Mouse (Mus musculus) left cerebral cortex, adult 9 months (tissue): Measurements from ENCODE around the gene Pop5.

Experiments used
- DNase-seq, 2 experiments: peaks; one replicate each; pipeline ENCODE4 v3.0.0; 2022; ENCODE audit warnings: low spot score in 2 of 2

The Pop5 gene

DNA sequence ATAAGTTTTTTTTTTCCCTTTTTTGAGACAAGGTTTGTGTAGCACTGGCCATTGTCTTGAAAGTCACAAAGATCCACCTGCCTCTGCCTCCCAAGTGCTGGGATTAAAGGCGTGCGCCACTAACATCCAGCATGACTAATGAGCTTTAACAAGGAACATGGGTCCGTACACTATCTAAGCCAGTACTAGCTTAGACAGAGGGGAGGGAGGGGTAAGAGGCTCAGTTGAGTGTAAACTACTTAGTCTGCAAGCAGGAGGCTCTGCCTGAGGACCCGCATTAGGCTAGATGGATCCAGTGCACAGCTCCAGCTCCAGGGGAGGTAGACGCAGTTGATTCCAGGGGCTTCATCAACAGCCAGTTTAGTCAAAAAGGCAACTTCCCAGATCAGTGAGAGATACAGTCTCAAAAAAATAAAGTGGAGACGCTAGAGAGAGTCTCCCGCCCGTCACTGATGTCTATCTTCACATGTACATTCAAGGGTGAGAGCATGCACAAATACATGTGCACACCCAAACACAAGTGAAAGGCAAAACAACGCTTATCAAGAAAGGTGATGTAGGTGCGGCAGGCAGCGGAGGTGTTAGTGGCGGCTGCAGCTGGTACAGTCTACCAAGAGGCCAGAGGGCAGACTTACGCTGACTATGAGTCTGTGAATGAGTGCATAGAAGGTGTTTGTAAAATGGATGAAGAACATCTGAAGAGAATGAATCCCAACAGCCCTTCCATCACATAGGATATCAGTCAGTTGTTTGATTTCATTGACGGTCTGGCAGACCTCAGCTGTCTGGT, 27.1 kb downstream of the Pop5 start:
- DNase-seq = no peak

GRCm38 (mm10) chr5:115266340-115266739, 30.7 kb downstream of the Pop5 start:
- DNase-seq = no peak

GRCm38 (mm10) chr5:115266787-115267468, 31.3 kb downstream of the Pop5 start:
- no peak for DNase-seq

GRCm38 (mm10) chr5:115267469-115268045, 31.9 kb downstream of the Pop5 start:
- no peak for DNase-seq

DNA sequence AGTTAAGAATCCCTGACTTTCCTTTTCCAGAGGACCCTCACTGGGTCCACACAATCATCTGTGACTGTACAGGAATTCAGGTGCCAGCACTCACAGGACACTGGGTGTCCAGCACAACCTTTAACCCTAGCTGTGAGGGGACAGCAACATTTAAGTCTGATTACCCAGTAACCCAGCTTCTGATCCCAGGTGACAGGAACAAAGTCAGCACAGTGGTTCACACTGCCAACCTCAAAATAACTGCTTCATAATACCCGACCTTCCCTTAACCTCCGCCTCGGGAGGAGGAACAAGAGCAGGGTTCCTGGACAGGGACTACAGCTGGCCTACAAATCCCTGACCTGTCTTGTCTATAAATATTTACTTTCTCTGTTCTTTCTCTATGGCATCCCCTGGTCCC, 32.6 kb downstream of the Pop5 start:
- no peak for DNase-seq

DNA sequence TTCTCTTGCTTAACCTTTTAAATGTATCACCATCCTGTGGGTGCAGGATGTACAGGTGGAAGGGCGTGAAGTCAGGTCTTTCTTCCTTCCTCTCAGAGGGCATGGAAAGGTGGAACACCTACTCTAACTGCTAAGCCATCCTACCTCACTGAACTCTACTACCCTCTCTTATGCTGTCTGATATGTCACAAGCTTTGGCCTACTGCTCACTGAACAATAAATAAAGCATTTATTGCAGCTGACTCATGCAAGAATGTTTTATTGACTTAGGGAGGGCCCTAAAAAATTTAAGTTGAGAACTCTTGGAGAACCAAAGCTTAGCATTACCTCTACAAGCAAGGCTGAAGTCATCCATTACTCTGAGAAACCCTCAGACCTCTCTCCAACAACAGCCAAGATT, 34.3 kb downstream of the Pop5 start:
- DNase-seq = no peak

GRCm38 (mm10) chr5:115271931-115272811, 36.5 kb downstream of the Pop5 start:
- peak in 1 of 2 experiments; percentile 37 for DNase-seq

DNA sequence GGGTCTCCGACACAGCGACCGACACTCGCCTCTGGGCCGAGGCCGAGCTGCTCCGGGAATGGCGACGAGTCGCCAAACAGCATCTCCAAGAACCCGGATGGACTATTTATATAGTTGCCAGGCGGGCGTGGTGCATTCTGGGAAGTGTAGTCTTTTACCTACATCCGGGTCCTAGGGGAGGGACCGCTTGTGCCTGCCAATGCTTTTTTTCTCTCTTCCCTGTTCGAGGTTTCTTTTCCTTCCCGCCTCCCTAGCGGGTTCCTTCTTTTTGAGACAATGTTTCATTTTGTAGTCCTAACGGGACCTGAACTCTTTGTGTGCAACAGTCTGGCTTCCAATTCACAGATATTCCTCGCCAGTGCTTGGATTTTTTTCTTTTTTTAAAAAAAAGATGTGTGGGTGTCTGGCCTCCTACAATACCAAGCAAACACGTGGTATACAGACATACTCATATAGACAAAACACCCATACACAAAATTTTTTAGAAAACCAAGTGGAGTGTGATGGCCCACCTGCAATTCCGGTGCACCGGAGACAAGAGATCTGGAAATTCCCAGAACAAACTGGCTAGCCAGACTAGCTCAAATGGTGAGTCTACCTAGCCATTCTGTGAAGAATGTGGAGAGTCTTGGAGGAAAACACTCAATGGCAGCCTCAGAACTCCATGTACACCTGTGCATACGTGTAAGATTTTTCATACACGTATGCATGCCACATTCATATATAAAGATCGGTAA, 37.3 kb downstream of the Pop5 start, which contains the start of gene Rnf10:
Rnf10 (minus strand) TSS at position 87 of the 737 bp plus-strand sequence.
- peak; percentile 93 to 99 for DNase-seq

DNA sequence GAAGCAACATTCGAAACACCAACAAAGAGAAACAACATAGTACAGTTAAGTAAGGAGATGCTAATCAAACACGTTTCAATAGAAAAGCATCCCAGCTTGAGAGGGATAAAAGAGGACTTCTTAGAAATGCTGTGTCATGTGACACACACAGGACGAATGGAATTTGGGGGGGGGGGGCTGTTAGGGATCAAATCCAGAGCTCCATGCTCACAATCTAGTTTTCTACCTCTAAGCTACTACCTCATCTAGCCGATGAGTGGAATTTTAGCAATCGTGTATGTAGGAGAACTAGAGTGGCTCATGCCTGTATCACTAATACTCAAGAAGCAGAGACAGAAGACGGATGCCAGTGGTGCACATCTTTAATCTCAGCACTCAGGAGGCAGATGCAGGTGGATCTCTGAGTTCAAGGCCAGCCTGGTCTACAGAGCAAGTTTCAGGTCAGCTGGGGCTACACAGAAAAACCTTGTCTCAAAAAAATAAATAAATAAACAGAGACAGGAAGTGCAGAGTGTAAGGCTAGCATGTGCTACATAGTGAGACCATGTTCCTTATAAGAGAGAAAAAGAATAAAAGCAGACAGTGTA, 38.0 kb downstream of the Pop5 start:
- no peak for DNase-seq

DNA sequence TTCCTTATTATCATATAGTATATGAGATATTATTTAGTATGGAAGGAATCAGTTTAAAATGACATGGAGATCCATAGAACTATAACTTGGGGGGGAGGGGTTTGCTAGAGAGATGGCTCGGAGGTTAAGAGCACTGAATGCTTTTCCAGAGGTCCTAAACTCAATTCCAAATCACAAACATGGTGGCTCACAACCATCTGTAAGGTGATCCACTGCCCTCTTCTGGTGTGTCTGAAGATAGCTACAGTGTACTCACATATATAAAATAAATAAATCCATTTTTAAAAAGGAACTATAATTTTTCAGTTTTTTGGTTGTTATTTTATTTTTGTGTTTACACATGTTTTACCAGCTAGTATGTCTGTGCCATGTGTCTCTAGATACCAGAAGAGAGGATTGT, 38.7 kb downstream of the Pop5 start:
- DNase-seq = no peak

- no peak for DNase-seq
Observed at GRCm38 (mm10) chr5:115274771-115275170, 39.1 kb downstream of the Pop5 start.

GRCm38 (mm10) chr5:115275998-115276397, 40.4 kb downstream of the Pop5 start:
- DNase-seq = no peak

GRCm38 (mm10) chr5:115278053-115278452, 42.4 kb downstream of the Pop5 start:
- no peak for DNase-seq

GRCm38 (mm10) chr5:115278785-115279184, 43.1 kb downstream of the Pop5 start:
- no peak for DNase-seq

DNA sequence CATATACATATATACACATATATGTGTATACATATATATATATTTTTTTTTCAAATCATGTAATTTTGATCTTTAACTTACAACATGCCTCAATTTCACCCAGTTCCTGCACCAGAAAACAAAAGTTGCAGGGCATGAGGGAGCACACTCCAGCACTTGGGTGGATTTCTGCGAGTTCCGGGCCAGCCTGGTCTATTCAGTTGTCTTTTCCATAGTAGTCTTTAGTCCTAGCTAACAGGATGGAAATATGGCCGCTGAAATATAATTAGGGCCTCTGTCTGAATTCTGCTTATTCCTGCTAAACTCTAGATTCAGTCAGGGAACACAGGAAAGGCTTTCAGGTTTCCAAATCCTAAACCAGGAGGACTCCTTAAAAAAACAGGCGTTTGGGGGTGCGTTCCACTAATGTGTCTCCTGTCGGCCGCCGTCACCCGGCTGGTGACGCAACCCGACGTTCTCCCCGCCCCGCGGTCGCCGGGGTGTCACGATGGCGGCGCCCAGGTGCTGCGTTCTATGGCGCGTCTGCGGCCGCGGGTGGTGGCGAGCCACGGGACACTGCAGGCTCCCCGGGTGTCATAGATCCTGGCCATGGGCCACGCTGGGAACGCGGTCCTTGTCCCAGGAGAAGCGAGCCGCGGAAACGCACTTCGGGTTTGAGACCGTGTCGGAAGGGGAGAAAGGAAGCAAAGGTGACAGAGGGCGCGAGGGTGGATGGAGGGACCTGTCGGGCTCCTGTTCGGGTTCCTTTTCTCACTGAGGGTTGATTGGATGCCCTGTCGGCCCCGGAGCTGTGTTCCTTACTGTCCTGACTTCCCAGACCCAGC, 43.8 kb downstream of the Pop5 start, which contains the start of gene Coq5:
Coq5 (plus strand) TSS at position 441 of the 824 bp plus-strand sequence.
- peak; percentile 52 to 87 for DNase-seq

- no peak for DNase-seq
Observed at GRCm38 (mm10) chr5:115280050-115280687, 44.5 kb downstream of the Pop5 start.

GRCm38 (mm10) chr5:115284735-115285134, 49.1 kb downstream of the Pop5 start:
- no peak for DNase-seq

DNA sequence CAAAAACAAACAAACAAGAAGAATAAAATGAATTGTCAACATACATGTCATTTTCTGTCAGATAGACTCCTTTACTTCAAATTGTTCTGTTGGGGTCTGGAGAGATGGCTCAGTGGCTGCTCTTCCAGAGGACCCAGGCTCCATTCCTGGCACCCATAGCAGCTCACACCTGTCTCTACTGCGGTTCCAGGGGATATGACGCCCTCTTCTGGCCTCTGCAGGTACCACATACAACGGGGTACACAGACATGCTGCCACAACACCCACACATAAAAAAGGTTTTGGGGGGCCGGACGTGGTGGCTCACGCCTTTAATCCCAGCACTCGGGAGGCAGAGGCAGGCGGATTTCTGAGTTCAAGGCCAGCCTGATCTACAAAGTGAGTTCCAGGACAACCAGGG, 58.5 kb downstream of the Pop5 start:
- no peak for DNase-seq
